Mouse (Mus musculus): Measurements from ENCODE around the gene Rfx8.

GRCm38 (mm10) chr1:39625491-39625890 lies 95.3 kb downstream of the Rfx8 start:
- TF ChIP-seq SMC3 (IDR thresholded peaks at IDR 0.05; ENCODE audit: low read depth, low read length) (no peak), CTCF (conservative IDR thresholded peaks at IDR 0.05 in 1 of 2, IDR thresholded peaks at IDR 0.05 in 1 of 2; ENCODE audit: low read depth in 2 of 2, low read length in 2 of 2) (no peak), ZKSCAN1 (IDR thresholded peaks at IDR 0.05; ENCODE audit: borderline replicate concordance, low read depth, low read length) (no peak), MYC (IDR thresholded peaks at IDR 0.05; ENCODE audit: low read depth, low read length) (no peak), EP300 (IDR thresholded peaks at IDR 0.05; ENCODE audit: low read length) (no peak), NRF1 (IDR thresholded peaks at IDR 0.05; ENCODE audit: low read depth, low read length) (no peak), HCFC1 (IDR thresholded peaks at IDR 0.05; ENCODE audit: low read depth, low read length) (no peak), IRF4 (IDR thresholded peaks at IDR 0.05; ENCODE audit: low read depth, low read length) (no peak)
